In the genomic region with DNA sequence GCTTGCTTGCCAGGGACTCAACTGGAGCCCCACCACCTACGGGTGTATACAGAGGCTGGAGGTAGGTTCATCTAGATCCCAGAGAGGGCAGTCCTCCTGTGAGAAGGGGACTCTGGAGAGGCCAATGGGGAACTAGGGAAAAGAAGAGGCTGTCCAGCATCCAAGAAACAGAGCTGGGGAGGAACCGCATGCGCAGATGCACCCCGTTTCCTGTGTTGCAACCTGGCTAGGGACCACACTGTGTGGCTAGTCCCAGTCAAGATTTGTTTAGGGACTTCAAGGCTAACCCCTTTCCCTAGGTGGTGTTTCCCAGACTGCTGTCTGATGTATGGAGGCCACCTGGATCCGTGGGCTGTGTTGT, we compare ENCODE assay signal across 33 mouse cellular contexts. TPM values are rescaled to one million over a fixed set of nuclear protein-coding genes. Genes with fewer than 3 reads are reported as not detected.
DNase-seq lines count a peak whose midpoint lies in the region; ATAC-seq and TF ChIP-seq lines count a peak whose summit lies in the region.
"Had no signal": no experiment of that assay in that cellular context is flagged by ENCODE, and none has a peak within 500 bp of the region (broad histone marks: within the 10 kb centered on the region; RNA-seq: fewer than 3 reads in every experiment).

No protein-coding gene starts in this region.

- H3K36me3 ChIP-seq in liver, embryonic 15.5 days (replicated peaks): peaks cover 59% of the 10 kb centered on the region
- H3K36me3 ChIP-seq in E14TG2a.4 (ENCODE audit: insufficient read depth, low read length): peaks cover 24% of the 10 kb centered on the region
- peaks cover 4% of the 10 kb centered on the region for H3K36me3 ChIP-seq in liver, embryonic 16.5 days (ENCODE audit: control insufficient read depth, insufficient read depth)
- H3K36me3 ChIP-seq: intestine, embryonic 15.5 days; neural tube, embryonic 12.5 days; stomach, embryonic 15.5 days had no signal

- no peak overlapping the region for H3K4me2 ChIP-seq in liver, embryonic 15.5 days
- no peak overlapping the region for H3K4me2 ChIP-seq in liver, embryonic 16.5 days (ENCODE audit: low read depth, low read length)
- H3K4me2 ChIP-seq: embryonic facial prominence, embryonic 13.5 days; heart, embryonic 11.5 days; hindbrain, embryonic 12.5 days; intestine, embryonic 15.5 days; limb, embryonic 13.5 days; neural tube, embryonic 12.5 days; stomach, embryonic 15.5 days had no signal

- 87% methylated on average over 5 of the region's 5 CpGs for WGBS in liver, embryonic 15.5 days (ENCODE audit: insufficient replicate concordance)
- WGBS in bone marrow, adult 2 months: 63% methylated on average over 5 of the region's 5 CpGs
- WGBS in liver, embryonic 16.5 days (ENCODE audit: insufficient replicate concordance): 83% methylated on average over 5 of the region's 5 CpGs

- no peaks in the 10 kb centered on the region for H3K27me3 ChIP-seq in liver, embryonic 15.5 days
- no peaks in the 10 kb centered on the region for H3K27me3 ChIP-seq in E14TG2a.4 (ENCODE audit: insufficient read depth, low read length)
- H3K27me3 ChIP-seq in liver, embryonic 16.5 days (ENCODE audit: control insufficient read depth, insufficient read depth, low read depth, low read length): no peaks in the 10 kb centered on the region
- H3K27me3 ChIP-seq: embryonic facial prominence, embryonic 13.5 days; hindbrain, embryonic 12.5 days; intestine, embryonic 15.5 days; limb, embryonic 13.5 days; neural tube, embryonic 12.5 days; stomach, embryonic 15.5 days had no signal

- DNase-seq in liver: no peak
- DNase-seq in left cerebral cortex, adult 9 months (ENCODE audit: low spot score in 2 of 2): no peak
- DNase-seq in heart, adult 18-20 months: no peak
- no peak for DNase-seq in thymus, postnatal 10 days (ENCODE audit: low spot score in 2 of 2)
- DNase-seq: adrenal gland, adult 2 months; cerebellum, adult 11 months; embryo, embryonic 11 days; gastrocnemius, postnatal 10 days; heart, postnatal 36 days; kidney, adult 2 months; kidney, postnatal 36 days; layer of hippocampus, adult 9-11 months; lung, adult 18-20 months; lung, postnatal 4 days; midbrain, embryonic 14.5 days; right cerebral cortex, postnatal 4 days; thymus, postnatal 14 days had no signal

- no peak overlapping the region for H3K4me3 ChIP-seq in liver, embryonic 15.5 days (replicated peaks)
- H3K4me3 ChIP-seq in E14TG2a.4 (replicated peaks; ENCODE audit: low read length): peak overlapping the region; percentile 50
- H3K4me3 ChIP-seq in bone marrow, adult 2 months (replicated peaks; ENCODE audit: control insufficient read depth, low read depth, low read length): no peak overlapping the region
- no peak overlapping the region for H3K4me3 ChIP-seq in liver, embryonic 16.5 days (ENCODE audit: low read depth, low read length)
- H3K4me3 ChIP-seq: embryonic facial prominence, embryonic 13.5 days; hindbrain, embryonic 12.5 days; intestine, embryonic 15.5 days; limb, embryonic 13.5 days; myocyte; neural tube, embryonic 12.5 days; stomach, embryonic 15.5 days had no signal

- 0 out of 2 replicates have a peak, but pooled peaks have one; percentile 14 for ATAC-seq in liver, embryonic 15.5 days (ENCODE audit: insufficient read depth)
- 0 out of 2 replicates have a peak, but pooled peaks have one; percentile 16 for ATAC-seq in liver, embryonic 16.5 days (ENCODE audit: low read depth)
- ATAC-seq: activated CD4-positive, CD25-positive, alpha-beta regulatory T cell, adult 4 months; forebrain, embryonic 16.5 days; intestine, embryonic 15.5 days; lung, postnatal 0 days had no signal

- H3K9ac ChIP-seq in liver, embryonic 15.5 days: no peak overlapping the region
- H3K9ac ChIP-seq in liver, embryonic 16.5 days (ENCODE audit: low read depth, low read length): 0 out of 2 replicates have a peak overlapping the region, but pooled peaks have one; percentile 8
- H3K9ac ChIP-seq: embryonic facial prominence, embryonic 13.5 days; hindbrain, embryonic 12.5 days; intestine, embryonic 15.5 days; limb, embryonic 13.5 days; neural tube, embryonic 12.5 days; stomach, embryonic 15.5 days had no signal

- peak overlapping the region; percentile 51; the same call in 1 of the 2 replicates for H3K27ac ChIP-seq in liver, embryonic 15.5 days (replicated peaks)
- H3K27ac ChIP-seq in bone marrow, adult 2 months (ENCODE audit: control insufficient read depth, insufficient read depth, low read depth, low read length, poor library complexity): peak overlapping the region; percentile 58
- peak overlapping the region; percentile 26; the same call in 1 of the 2 replicates for H3K27ac ChIP-seq in liver, embryonic 16.5 days (ENCODE audit: low read length)
- H3K27ac ChIP-seq: embryonic facial prominence, embryonic 13.5 days; hindbrain, embryonic 12.5 days; hindbrain, postnatal 0 days; intestine, embryonic 15.5 days; limb, embryonic 13.5 days; neural tube, embryonic 12.5 days; stomach, embryonic 15.5 days had no signal

- TF ChIP-seq POLR2A in bone marrow, adult 2 months (IDR thresholded peaks at IDR 0.05; ENCODE audit: borderline replicate concordance, control insufficient read depth, low read depth, low read length): no peak

- no peaks in the 10 kb centered on the region for H3K9me3 ChIP-seq in liver, embryonic 15.5 days (replicated peaks)
- H3K9me3 ChIP-seq in E14TG2a.4 (ENCODE audit: low read length): no peaks in the 10 kb centered on the region
- H3K9me3 ChIP-seq in liver, embryonic 16.5 days (replicated peaks; ENCODE audit: control insufficient read depth, low read length): no peaks in the 10 kb centered on the region
- H3K9me3 ChIP-seq: embryonic facial prominence, embryonic 13.5 days; hindbrain, embryonic 12.5 days; intestine, embryonic 15.5 days; limb, embryonic 13.5 days; neural tube, embryonic 12.5 days; stomach, embryonic 15.5 days had no signal

- no peak for TF ChIP-seq CTCF in E14TG2a.4 (conservative IDR thresholded peaks at IDR 0.05; ENCODE audit: low read length)
- no peak for TF ChIP-seq CTCF in bone marrow, adult 2 months (IDR thresholded peaks at IDR 0.05; ENCODE audit: control insufficient read depth, insufficient read depth, low read length)

- peaks cover 56% of the 10 kb centered on the region for H3K4me1 ChIP-seq in liver, embryonic 15.5 days (replicated peaks)
- peaks cover 97% of the 10 kb centered on the region for H3K4me1 ChIP-seq in E14TG2a.4 (replicated peaks; ENCODE audit: low read depth, low read length)
- peaks cover 10% of the 10 kb centered on the region for H3K4me1 ChIP-seq in bone marrow, adult 2 months (ENCODE audit: control insufficient read depth, insufficient read depth, low read length)
- peaks cover 14% of the 10 kb centered on the region for H3K4me1 ChIP-seq in liver, embryonic 16.5 days (ENCODE audit: control insufficient read depth, low read depth, low read length)

RNA-seq across cellular contexts. Expression of a gene that starts 41.5 kb away (rescaled TPM):
- polyA plus RNA-seq in liver, embryonic 15.5 days (2015; fragmentation: Nextera tagmentation; extraction: Ambion mirVana): 25.7 and 25.8 TPM in 2 replicates
- 30.2 and 30.3 TPM in 2 replicates for polyA plus RNA-seq in bone marrow, adult 2 months (2011; ENCODE audit: insufficient read depth, insufficient read length, low replicate concordance, missing spikeins)
- polyA plus RNA-seq in liver, embryonic 16.5 days (2015; fragmentation: Nextera tagmentation; extraction: Ambion mirVana): 27.2 and 27.8 TPM in 2 replicates
- total RNA-seq in heart, adult 18-20 months (2021): 1 to 10 TPM; 3.7 to 4.5 TPM
